Mouse (Mus musculus): Measurements from ENCODE around the gene Efhd1.

Gene Efhd1

DNA sequence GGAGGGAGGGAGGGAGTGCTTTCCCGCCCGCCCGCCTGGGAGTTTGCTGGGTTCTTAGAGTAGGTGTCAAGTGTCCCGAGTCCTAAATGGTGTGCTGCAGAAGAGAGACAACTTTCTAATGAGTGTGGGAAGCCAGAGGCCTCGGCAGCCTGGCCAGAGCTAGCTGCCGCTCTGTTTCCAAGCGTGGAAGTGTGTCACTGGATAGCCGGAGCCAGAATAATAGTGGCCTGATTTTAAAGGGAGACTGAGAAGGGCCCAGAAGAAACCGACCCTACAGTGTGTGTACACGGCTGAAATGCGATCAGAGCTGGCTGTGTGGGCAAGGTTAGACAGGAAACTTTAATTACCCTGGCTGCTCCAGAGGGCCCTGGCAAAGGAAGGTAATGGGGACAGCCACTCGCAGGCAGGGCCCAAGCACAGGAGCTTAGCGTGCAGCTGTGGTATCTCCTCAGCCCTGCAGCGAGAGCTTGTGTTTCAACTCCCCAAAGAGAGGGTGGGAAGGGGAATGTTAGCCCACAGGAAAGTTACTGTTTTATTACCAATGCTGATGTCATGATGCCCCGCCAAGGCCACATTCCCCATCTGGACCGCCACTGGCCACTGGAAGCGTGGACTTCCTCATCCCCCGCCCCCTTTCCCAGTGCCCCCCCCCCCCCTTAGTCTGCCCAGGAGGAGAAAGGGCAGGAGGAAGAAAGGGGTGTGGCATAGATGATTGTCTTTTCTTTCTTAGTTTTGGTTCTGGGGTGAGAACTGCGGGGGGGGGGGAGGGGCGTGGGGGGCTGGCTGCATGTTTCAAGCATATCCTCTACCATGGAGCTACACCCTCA, 6.7 kb downstream of the Efhd1 start:
- peak; percentile 17 for DNase-seq

GRCm38 (mm10) chr1:87271596-87271995, 7.4 kb downstream of the Efhd1 start:
- DNase-seq = no peak

DNA sequence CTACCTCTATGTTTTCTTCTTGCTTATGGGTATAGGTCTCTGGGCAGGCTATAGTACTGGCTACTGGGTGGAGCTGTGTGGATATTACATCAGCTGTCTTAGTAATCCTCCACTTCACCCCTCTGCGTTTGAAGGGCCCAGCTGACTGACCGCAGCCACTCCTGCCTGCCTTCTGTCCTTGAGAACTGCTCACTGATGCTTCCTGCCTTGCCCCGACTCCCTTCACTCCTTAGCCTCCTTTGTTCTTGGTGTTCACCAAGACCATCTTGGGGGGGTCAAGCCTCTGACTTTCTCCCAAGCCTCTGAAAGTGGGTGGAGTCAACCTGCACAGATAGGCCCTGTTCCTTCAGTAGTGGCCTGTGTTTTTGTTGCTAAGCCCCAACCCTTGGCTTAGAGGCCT, 8.3 kb downstream of the Efhd1 start:
- DNase-seq = no peak

DNA sequence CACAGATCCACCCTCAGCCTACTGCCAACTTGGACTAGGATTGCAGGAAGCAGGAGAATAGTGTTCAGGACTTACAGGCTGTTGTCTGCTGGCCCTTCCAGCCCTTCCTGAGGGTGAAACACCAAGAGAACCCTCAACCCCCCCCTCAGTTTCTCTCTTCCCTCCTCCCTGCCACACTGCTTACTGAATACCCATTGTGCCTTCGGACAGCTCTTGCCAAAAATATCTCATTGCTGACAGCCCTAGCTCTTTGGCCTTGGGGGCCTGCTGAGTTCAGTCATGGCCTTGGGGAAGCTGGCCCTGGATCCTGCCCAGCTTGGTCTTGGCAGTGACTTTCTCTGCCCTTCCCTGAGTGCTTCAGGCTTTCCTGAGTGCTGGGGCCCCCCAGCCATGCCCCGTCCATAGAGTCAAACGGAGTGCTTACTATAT, 9.4 kb downstream of the Efhd1 start:
- DNase-seq = peak; percentile 40

DNA sequence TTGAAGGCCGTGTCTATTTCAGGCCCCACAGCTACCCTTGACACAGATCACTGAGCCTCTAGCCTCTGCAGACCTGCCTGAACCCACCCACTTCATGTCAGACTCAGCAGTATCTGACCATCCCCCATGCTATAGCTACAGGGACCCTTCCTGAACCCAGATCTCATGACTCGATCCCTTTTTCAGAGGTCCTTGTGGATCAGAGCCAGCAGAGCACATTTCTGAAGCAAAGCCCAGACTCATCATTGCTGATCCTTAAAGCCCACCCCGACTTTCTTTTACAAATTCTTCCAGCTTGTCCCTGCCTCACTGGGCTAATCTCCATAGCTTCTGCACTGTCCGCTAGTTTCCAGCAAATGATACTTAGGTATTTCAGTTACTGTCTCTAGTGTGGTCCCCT, 10.0 kb downstream of the Efhd1 start:
- DNase-seq = no peak

DNA sequence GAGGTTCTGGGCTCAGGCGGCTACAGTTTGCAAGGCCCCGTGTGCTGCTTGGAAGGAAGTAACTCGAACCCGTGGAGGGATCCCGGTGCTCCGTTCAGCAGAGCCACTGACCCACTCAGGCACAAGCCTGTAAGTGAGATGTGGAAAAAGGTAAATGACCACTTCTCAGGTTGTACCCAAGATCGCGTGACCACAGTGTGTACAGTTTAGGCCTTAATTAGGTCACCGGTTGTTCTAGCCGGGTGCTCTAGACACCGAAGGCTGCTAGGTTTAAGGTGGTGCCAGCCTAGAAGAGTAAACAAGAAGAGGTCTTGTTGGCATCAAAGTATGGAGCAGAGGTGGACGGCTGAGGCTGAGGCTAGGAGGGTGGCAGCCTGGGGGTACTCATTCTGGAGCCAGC, 11.0 kb downstream of the Efhd1 start:
- no peak for DNase-seq

GRCm38 (mm10) chr1:87276056-87276455, 11.9 kb downstream of the Efhd1 start:
- DNase-seq = no peak

DNA sequence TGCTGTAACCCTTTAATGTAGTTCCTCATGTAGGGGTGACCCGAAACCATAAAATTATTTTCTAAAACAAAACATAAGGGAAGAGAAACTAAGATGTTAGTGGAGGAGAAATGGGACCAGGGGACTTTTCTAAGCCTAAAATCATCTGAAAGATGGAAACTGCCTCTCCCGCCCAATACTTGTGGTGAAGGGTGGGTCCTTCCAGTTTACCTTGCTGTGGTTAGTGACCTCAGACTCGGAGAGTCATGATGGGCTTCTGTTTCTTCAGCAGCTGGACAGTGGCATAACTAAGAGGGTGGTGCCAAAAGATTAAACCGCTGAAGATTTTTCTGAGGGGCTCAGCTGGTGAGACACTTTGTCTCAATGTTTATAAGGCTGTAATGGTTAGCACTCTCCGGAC, 16.1 kb downstream of the Efhd1 start:
- no peak for DNase-seq

DNA sequence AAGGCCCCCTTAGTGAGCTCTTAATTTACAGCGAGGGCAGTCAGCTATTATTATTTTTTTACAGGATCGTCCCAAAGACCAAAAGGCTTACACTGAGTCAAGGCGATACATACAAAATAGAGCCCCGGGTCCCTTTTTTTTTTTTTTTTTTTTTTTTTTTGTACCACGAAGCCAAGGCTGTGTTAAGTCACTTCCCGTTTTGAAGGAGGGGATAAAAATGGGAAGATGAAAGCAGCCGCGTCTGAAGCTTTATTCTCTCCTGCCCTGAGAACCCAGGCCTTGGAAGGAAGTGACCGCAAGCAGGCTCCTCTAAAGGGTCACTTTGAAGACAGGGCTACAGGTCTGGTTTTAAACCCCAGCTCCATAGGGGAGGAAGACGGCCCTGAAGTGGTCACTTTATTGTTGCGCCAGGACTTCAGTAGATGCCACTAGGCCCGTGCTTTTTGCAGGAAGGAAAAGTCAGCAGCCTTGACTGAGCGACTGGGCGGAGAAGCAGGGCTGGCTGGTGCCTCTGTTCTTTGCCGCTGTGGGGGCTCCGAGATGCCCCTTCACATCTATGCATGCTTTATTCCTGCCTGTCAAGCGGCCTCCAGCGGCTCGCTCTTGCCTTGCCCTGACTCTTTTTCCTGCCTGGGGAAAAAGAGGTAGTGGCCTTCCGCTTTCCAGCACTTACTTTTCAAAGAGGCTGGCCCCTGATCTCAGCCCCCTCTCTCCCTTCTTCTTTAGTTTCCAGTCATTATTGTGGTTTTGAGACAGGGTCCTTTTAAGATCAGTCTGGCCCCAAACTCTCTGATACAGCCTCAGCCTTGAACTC, 17.6 kb downstream of the Efhd1 start:
- no peak for DNase-seq

DNA sequence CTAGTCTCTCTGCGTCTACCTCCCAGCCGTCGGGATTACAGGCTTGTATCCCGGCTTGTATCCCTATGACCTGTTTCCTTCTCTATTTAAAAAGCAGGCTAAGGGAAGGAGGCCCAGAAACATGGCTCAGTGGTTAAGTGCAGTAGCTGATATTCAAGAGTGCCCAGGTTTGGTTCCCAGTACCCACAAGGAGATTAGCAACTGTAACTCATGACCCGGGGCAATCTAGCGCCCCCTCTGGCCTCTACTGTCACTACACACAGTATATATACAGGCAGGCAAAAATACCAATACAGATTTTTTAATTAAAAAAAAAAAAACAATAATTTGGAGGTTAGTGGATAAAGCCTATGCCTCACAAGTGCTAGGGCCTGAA, 18.2 kb downstream of the Efhd1 start:
- DNase-seq = no peak

GRCm38 (mm10) chr1:87283410-87283960, 19.3 kb downstream of the Efhd1 start:
- DNase-seq = no peak

GRCm38 (mm10) chr1:87287105-87287504, 22.9 kb downstream of the Efhd1 start:
- DNase-seq = peak; percentile 14

GRCm38 (mm10) chr1:87291416-87291815, 27.3 kb downstream of the Efhd1 start:
- DNase-seq = peak; percentile 17

DNA sequence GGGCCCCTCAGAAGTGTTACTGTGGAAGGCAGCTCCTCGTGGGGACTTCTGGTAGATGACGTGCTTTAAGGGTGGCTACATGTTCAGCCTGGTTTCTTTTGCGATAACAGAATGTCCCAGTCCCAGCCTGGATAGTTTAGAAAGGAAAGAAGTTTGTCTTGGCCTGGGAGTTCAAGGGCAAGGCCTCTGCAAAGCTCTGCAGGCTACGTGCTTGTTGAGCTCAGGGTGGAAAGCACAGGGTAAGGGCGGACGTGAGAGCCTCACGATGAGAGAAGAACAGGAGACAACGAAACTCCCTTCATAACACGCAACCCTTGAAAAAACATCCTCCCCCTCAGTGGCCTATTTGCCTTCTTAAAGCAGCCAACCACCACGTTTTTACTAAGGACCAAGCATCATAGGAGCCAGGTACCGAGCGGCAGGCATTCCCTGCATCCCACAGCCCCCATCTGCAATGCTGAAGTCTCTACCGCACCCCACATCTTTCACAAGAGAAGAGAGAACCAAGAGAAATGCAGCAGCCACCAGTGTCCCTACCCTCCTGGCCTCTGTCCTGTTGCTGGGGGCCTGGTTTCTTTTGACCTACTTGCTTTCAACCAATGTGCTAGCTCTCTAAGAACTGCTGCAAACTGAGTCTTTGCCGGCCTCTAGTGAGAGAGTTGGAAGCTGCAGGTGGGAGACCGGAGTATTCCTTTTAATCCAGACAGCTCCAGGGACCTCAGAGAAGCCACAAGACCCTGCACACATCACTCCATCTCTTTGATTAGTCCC, 28.4 kb downstream of the Efhd1 start:
- DNase-seq = peak; percentile 48

DNA sequence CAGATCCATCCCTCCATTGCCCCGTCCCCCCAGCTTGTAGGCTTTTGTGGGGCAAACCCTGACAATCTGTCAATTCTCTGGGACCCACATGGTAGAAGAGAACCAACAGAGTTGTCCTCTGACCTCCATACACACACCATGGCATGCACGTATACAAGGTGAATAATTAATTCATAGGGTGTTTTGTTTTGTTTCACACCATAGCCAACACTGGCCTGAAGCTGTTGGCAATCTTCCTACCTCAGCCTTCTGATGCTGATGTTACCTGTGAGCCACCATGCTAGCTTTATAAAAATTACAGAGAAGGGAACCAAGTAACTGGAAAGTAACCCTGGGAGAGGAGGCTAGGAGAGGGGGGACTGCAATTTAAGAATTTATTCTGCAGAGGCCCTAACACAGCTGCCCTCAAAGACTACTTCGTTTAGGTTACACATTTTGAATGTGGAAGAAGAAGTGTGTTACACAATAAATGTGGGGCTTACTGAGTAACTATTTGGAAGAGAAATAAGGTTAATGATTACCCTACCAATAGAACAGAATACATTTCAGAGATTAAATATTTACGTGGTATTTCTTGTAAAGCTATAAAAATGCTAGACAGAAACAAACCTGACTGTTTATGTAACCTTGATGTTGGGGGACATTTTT, 30.0 kb downstream of the Efhd1 start:
- DNase-seq = no peak

DNA sequence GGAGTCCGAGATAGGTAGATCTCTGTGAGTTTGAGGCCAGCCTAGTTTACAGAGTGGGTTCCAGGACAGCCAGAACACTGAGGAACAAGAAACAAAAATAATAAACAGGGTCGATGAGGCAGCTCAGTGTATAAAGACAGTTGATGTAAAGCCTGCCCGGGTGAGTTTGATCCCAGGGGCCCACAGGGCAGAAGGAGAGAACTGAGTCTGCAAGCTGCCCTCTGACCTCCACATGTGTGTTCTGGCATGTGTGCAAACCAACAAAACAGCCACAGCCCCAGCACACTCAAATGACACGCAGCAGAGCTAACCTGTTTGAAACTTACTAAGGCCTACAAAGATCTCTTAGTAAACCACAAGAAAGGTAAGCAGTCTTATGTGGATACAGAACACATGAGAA, 30.8 kb downstream of the Efhd1 start:
- no peak for DNase-seq

- no peak for DNase-seq
Observed at GRCm38 (mm10) chr1:87297346-87297925, 33.3 kb downstream of the Efhd1 start.

GRCm38 (mm10) chr1:87300360-87301286, 36.5 kb downstream of the Efhd1 start:
- no peak for DNase-seq

- DNase-seq = no peak
Observed at GRCm38 (mm10) chr1:87301971-87302370, 37.8 kb downstream of the Efhd1 start.

- DNase-seq = no peak
Observed at GRCm38 (mm10) chr1:87308952-87309351, 44.8 kb downstream of the Efhd1 start.

DNA sequence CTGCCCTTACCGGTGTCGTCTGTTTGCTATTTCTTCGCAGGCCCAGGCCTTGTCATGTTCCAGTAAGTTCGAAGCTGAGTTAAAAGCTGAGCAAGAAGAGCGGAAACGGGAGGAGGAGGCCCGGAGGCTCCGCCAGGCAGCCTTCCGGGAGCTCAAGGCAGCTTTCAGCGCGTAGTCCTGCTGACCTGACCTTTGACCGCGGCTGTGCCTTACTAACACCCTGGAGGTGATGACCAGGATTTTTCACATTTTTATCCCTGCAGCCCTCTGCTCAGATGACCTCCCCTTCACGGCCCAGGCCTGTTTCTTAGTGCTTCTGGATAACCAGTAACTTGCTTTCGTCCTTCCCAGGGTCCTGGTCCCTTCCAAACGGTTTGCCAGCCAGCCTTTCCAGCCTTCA, 45.5 kb downstream of the Efhd1 start:
- DNase-seq = no peak

Measured in right cerebral cortex, adult 18-20 months (tissue).